Mouse (Mus musculus) stomach, embryonic 14.5 days (tissue): ENCODE data around the gene Atxn7. TPM values are rescaled to one million over a fixed set of nuclear protein-coding genes. Genes with fewer than 3 reads are reported as not detected.
A peak's percentile ranks its signal among the peaks of the same experiment; 100 is the strongest.
"Not testable (repeated sequence)": the region's sequence is repeated elsewhere in the genome, so short reads cannot be mapped to it uniquely, and the experiment has no call there.

Source experiments
- ATAC-seq: fragments of 200-750 bp; cut with Nextera tagmentation; 2 replicates; pipeline ENCODE4 v1.8.0; 2017; ENCODE audit warnings: low read depth, moderate TSS enrichment; ENCODE audit not compliant: insufficient number of reproducible peaks, insufficient read depth, low FRiP score
- H3K27ac ChIP-seq: fragments of 300-500 bp; sonication (generic); 2 replicates; pipeline ENCODE4 v1.5.1; 2014; ENCODE audit warnings: mild to moderate bottlenecking, low read length, moderate library complexity, mixed read lengths
- H3K27me3 ChIP-seq: fragments of 300-500 bp; sonication (generic); 2 replicates; pipeline ENCODE4 v1.6.1; 2014; ENCODE audit warnings: low read length, control low read depth, mixed read lengths; ENCODE audit not compliant: control insufficient read depth, insufficient read depth
- H3K36me3 ChIP-seq: fragments of 300-500 bp; sonication (generic); 2 replicates; pipeline ENCODE4 v1.6.1; 2014; ENCODE audit warnings: mild to moderate bottlenecking, control low read depth, low read length, moderate library complexity, mixed read lengths; ENCODE audit not compliant: control insufficient read depth, insufficient read depth
- H3K4me1 ChIP-seq: fragments of 300-500 bp; sonication (generic); 2 replicates; pipeline ENCODE4 v1.6.1; 2014; ENCODE audit warnings: low read length, control low read depth, mixed read lengths; ENCODE audit not compliant: control insufficient read depth, insufficient read depth
- H3K4me2 ChIP-seq: fragments of 300-500 bp; sonication (generic); replicated peaks from 2 replicates; pipeline ENCODE4 v1.6.1; 2014; ENCODE audit warnings: low read depth, low read length, control low read depth
- H3K4me3 ChIP-seq: fragments of 300-500 bp; sonication (generic); 2 replicates; pipeline ENCODE4 v1.5.1; 2014; ENCODE audit warnings: low read depth, low read length, control low read depth
- H3K9ac ChIP-seq: fragments of 300-500 bp; sonication (generic); replicated peaks from 2 replicates; pipeline ENCODE4 v1.6.1; 2014; ENCODE audit warnings: low read depth, mild to moderate bottlenecking, control low read depth, low read length, moderate library complexity, mixed read lengths
- H3K9me3 ChIP-seq: fragments of 300-500 bp; sonication (generic); 2 replicates; pipeline ENCODE4 v1.6.1; 2016; ENCODE audit warnings: low read depth, low read length, control low read depth; ENCODE audit not compliant: control insufficient read depth
- WGBS: fragments of 180-500 bp; shearing (Covaris S2); extraction: QIAGEN DNeasy Blood & Tissue Kit; methylation state at CpG from one replicate; pipeline ENCODE4 v1.1.7; 2014; 5-methylcytosine and 5-hydroxymethylcytosine counted together
- polyA plus RNA-seq: library from polyadenylated mRNA; unstranded; fragments of >200 nt; fragmentation: Nextera tagmentation; extraction: Ambion mirVana; gene quantifications from 2 replicates; pipeline ENCODE4 v1.2.1, GENCODE M21; 2014

The Atxn7 gene
- polyA plus RNA-seq, 1 experiment from 2014 or later: 7.2 TPM

GRCm38 (mm10) chr14:13948345-13948744, 12.9 kb upstream of the Atxn7 start:
- H3K27ac ChIP-seq: no peak overlapping the region
- WGBS: 93% methylated on average over 7 of the region's 7 CpGs
- H3K36me3 ChIP-seq: peaks cover 40% of the 10 kb centered on the region
- no peak overlapping the region for H3K9ac ChIP-seq
- no peak overlapping the region for H3K4me2 ChIP-seq
- H3K4me3 ChIP-seq: no peak overlapping the region
- H3K4me1 ChIP-seq: no peaks in the 10 kb centered on the region
- ATAC-seq: no peak
- H3K27me3 ChIP-seq: no peaks in the 10 kb centered on the region
- no peaks in the 10 kb centered on the region for H3K9me3 ChIP-seq

GRCm38 (mm10) chr14:13950401-13950800, 10.8 kb upstream of the Atxn7 start:
- Histone ChIP-seq H3K36me3 (peaks cover 43% of the 10 kb centered on the region), H3K9ac (no peak overlapping the region), H3K9me3 (no peaks in the 10 kb centered on the region), H3K4me2 (no peak overlapping the region), H3K4me1 (no peaks in the 10 kb centered on the region), H3K27ac (no peak overlapping the region), H3K4me3 (no peak overlapping the region), H3K27me3 (no peaks in the 10 kb centered on the region)
- no peak for ATAC-seq

GRCm38 (mm10) chr14:13952151-13952550, 9.1 kb upstream of the Atxn7 start:
- peaks cover 44% of the 10 kb centered on the region for H3K36me3 ChIP-seq
- H3K9me3 ChIP-seq, H3K27ac ChIP-seq, H3K9ac ChIP-seq, H3K4me2 ChIP-seq, H3K4me3 ChIP-seq, H3K4me1 ChIP-seq, H3K27me3 ChIP-seq, ATAC-seq: not testable (repeated sequence)
- WGBS: 95% methylated on average over 3 of the region's 3 CpGs

DNA sequence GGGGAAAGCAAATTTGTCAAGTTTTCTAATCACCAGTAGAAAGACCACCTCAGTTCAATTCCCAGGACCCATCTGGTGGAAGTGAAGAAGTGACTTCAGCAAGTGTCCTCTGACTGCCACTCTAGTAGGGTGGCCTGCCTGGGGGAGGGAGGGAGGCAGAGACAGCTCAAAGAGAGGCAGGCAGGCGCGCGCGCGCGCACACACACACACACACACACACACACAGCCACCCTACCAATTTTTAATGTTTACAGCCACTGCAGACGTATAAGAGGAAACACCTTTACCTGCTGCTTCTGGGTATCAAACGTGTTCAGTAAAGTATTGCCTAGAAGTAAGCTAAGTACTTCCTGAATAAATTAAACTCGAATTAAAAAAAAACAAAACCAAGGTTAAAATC, 1.2 kb upstream of the Atxn7 start:
- H3K4me3 ChIP-seq: peak overlapping the region; percentile 76
- WGBS: under 1% methylated on average over 9 of the region's 9 CpGs
- peak overlapping the region; percentile 93; the same call in 1 of the 2 replicates for H3K27ac ChIP-seq
- H3K4me2 ChIP-seq: peak overlapping the region; percentile 59
- peaks cover 5% of the 10 kb centered on the region for H3K36me3 ChIP-seq
- no peaks in the 10 kb centered on the region for H3K9me3 ChIP-seq
- peak overlapping the region; percentile 99 for H3K9ac ChIP-seq
- peaks cover 6% of the 10 kb centered on the region for H3K4me1 ChIP-seq
- no peak for ATAC-seq
- no peaks in the 10 kb centered on the region for H3K27me3 ChIP-seq

DNA sequence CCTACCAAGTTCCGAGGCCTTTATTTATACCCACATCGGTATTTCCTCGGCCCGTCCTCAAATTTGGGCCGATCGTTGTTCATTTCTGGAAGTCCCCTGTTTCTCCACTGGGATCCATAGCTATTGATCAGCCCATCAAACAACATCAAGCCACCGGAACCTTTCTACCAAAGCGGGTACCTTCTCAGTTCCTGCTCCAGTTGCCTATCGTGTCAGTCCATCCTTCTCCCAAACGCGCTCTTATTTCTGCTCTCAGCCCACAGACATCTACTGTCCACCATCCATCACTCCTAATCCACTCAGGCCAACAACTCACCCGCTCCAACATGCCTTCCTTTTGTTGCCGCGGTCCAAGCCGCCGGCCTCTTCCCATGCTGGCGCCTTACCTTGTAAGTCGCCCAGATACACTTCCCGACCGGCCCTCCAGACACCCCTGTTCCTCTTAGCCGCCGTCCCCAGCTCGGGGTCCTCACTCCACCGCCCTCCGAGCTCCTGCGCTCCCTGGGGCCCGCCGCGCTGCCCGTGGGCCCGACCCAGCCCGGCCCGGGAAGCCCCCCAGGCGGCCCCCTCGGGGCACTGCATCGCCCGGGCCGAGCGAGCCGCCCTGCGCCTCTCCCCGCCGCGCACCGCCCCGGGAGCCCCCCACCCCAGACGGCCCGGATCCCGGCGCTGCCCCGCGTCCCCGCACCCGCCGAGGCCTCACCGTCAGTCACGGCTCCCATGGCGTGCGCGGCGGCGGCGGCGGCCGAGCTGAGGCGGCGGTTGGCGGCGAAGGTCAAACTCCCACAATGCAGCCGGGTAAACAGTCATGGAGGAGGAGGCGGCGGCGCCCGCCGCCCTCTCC, 536 bp upstream of the Atxn7 start:
- peak overlapping the region; percentile 59 for H3K4me2 ChIP-seq
- H3K4me3 ChIP-seq: peak overlapping the region; percentile 76
- H3K36me3 ChIP-seq: peaks cover 5% of the 10 kb centered on the region
- H3K9me3 ChIP-seq: no peaks in the 10 kb centered on the region
- peak; percentile 81 for ATAC-seq
- peak overlapping the region; percentile 99 for H3K9ac ChIP-seq
- under 1% methylated on average over 70 of the region's 75 CpGs for WGBS
- peaks cover 9% of the 10 kb centered on the region for H3K4me1 ChIP-seq
- no peaks in the 10 kb centered on the region for H3K27me3 ChIP-seq
- peak overlapping the region; percentile 93 for H3K27ac ChIP-seq

DNA sequence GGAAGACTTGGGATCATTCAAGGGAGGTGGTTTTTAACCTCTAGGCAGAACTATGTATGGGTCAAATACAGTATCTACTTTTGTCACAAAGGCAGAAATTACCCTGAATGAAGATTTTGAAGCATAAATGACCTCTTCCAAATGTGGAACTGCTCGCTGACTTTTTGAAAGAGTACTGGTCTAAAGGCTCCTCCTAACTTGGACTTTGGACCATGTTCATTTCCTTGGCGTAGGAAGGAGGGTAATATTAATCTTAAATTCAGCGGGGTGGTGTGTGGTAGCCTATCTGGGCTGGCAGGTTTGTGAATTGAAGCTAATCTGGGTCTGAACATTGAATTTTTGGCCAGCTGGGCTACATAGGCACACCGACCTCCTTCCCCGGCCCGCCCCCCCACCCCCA, 1.2 kb downstream of the Atxn7 start:
- Histone ChIP-seq H3K9me3 (no peaks in the 10 kb centered on the region), H3K27me3 (no peaks in the 10 kb centered on the region), H3K4me1 (peaks cover 9% of the 10 kb centered on the region), H3K4me3 (no peak overlapping the region), H3K4me2 (no peak overlapping the region), H3K9ac (no peak overlapping the region), H3K36me3 (no peaks in the 10 kb centered on the region), H3K27ac (no peak overlapping the region)
- no peak for ATAC-seq
- 78% methylated on average over 6 of the region's 6 CpGs for WGBS

DNA sequence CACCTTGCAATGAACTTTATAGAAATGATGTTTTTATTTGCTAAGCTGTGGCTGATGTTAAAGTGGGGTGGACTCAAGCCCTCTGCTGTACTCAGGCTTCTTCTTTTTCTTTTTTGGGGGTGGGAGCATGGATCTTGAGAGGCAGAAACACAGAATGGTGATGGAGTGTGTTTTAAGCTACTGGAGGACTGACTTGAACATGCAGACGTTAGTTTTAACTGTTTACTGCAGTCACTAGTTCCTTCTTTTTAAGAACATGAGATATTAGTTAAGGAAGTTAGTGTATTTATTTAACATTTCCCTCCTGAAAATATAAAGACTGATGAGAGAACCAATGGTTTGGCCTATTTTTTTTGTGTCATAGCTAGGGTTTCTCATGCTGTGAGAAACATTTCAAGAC, 2.3 kb downstream of the Atxn7 start:
- Histone ChIP-seq H3K27me3 (no peaks in the 10 kb centered on the region), H3K9ac (no peak overlapping the region), H3K4me2 (no peak overlapping the region), H3K9me3 (no peaks in the 10 kb centered on the region), H3K4me1 (peaks cover 9% of the 10 kb centered on the region), H3K27ac (no peak overlapping the region), H3K4me3 (no peak overlapping the region), H3K36me3 (no peaks in the 10 kb centered on the region)
- 59% methylated on average over 1 of the region's 1 CpGs for WGBS
- no peak for ATAC-seq

DNA sequence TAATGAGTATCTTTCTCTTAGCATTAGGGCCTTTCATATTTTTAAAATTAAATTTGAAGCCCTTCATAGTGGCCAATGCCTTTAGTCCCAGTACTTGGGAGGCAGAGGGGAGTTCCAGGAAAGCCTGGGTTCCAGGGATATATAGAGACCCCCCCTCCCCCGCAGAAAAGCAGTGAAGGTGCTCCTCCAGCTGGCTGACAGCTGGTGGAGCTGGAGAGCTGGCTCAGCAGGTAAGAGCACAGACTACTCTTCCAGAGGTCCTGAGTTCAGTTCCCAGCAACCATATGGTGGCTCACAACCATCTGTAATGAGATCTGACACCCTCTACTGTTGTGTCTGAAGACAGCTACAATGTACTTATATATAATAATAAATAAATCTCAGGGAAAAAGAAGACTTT, 6.4 kb downstream of the Atxn7 start:
- whole genome bisulfite sequencing: 28% methylated on average over 1 of the region's 1 CpGs
- Histone ChIP-seq H3K36me3 (no peaks in the 10 kb centered on the region), H3K4me3 (no peak overlapping the region), H3K4me2 (no peak overlapping the region), H3K4me1 (peaks cover 3% of the 10 kb centered on the region; the same call in 1 of the 2 replicates), H3K27me3 (no peaks in the 10 kb centered on the region), H3K9ac (no peak overlapping the region), H3K9me3 (no peaks in the 10 kb centered on the region), H3K27ac (no peak overlapping the region)
- no peak for ATAC-seq

- Histone ChIP-seq H3K36me3 (no peaks in the 10 kb centered on the region), H3K4me2 (no peak overlapping the region), H3K9me3 (no peaks in the 10 kb centered on the region), H3K27ac (no peak overlapping the region), H3K27me3 (no peaks in the 10 kb centered on the region), H3K9ac (no peak overlapping the region), H3K4me1 (peaks cover 3% of the 10 kb centered on the region; the same call in 1 of the 2 replicates), H3K4me3 (no peak overlapping the region)
- no peak for ATAC-seq
- 80% methylated on average over 5 of the region's 5 CpGs for WGBS
Measured at GRCm38 (mm10) chr14:13968476-13968875, 7.2 kb downstream of the Atxn7 start.
